Comparison of ENCODE assay signal across 23 mouse cellular contexts in genomic region chr3:136893596-136894402, GRCm38 (mm10).
DNase-seq lines count a peak whose midpoint lies in the region; ATAC-seq and TF ChIP-seq lines count a peak whose summit lies in the region.
"Had no signal": no experiment of that assay in that cellular context is flagged by ENCODE, and none has a peak within 500 bp of the region (broad histone marks: within the 10 kb centered on the region; RNA-seq: fewer than 3 reads in every experiment).

No protein-coding gene starts in this region.

- WGBS in forebrain, embryonic 10.5 days: 66% methylated on average over 18 of the region's 18 CpGs
- WGBS in forebrain, postnatal 0 days: 22% methylated on average over 18 of the region's 18 CpGs
- 25% methylated on average over 18 of the region's 18 CpGs for WGBS in midbrain, embryonic 13.5 days
- WGBS in lung, postnatal 0 days: 83% methylated on average over 18 of the region's 18 CpGs

- no peak for TF ChIP-seq EP300 in lung, postnatal 0 days (IDR thresholded peaks at IDR 0.05)

- peak overlapping the region; percentile 21; the same call in 1 of the 2 replicates for H3K4me2 ChIP-seq in forebrain, postnatal 0 days (ENCODE audit: low read depth)
- 0 out of 2 replicates have a peak overlapping the region, but pooled peaks have one; percentile 9 for H3K4me2 ChIP-seq in midbrain, embryonic 13.5 days (replicated peaks)
- no peak overlapping the region for H3K4me2 ChIP-seq in lung, postnatal 0 days (replicated peaks; ENCODE audit: low read depth, low read length)
- H3K4me2 ChIP-seq: heart, embryonic 15.5 days had no signal

- peak overlapping the region; percentile 62 for H3K27ac ChIP-seq in forebrain, embryonic 10.5 days
- H3K27ac ChIP-seq in forebrain, postnatal 0 days (ENCODE audit: low read depth, low read length): peak overlapping the region; percentile 42; the same call in 1 of the 2 replicates
- H3K27ac ChIP-seq in midbrain, embryonic 13.5 days: peak overlapping the region; percentile 37; the same call in 1 of the 2 replicates
- H3K27ac ChIP-seq in lung, postnatal 0 days (ENCODE audit: low read length): no peak overlapping the region
- H3K27ac ChIP-seq: embryonic facial prominence, embryonic 10.5 days; heart, embryonic 15.5 days; kidney, postnatal 0 days had no signal

- H3K4me3 ChIP-seq in forebrain, embryonic 10.5 days: no peak overlapping the region
- no peak overlapping the region for H3K4me3 ChIP-seq in forebrain, postnatal 0 days (ENCODE audit: low read depth, low read length)
- no peak overlapping the region for H3K4me3 ChIP-seq in midbrain, embryonic 13.5 days (replicated peaks)
- H3K4me3 ChIP-seq in lung, postnatal 0 days (ENCODE audit: low read depth, low read length): no peak overlapping the region
- H3K4me3 ChIP-seq: embryonic facial prominence, embryonic 10.5 days; heart, embryonic 15.5 days; megakaryocyte, embryonic 14.5 days; myocyte had no signal

- TF ChIP-seq CTCF in forebrain, postnatal 0 days (IDR thresholded peaks at IDR 0.05; ENCODE audit: low read depth): no peak
- TF ChIP-seq CTCF in lung, postnatal 0 days (IDR thresholded peaks at IDR 0.05): no peak

- no peaks in the 10 kb centered on the region for H3K27me3 ChIP-seq in forebrain, embryonic 10.5 days (ENCODE audit: poor library complexity, severe bottlenecking)
- H3K27me3 ChIP-seq in forebrain, postnatal 0 days (ENCODE audit: insufficient read depth, low read length): no peaks in the 10 kb centered on the region
- no peaks in the 10 kb centered on the region for H3K27me3 ChIP-seq in midbrain, embryonic 13.5 days
- no peaks in the 10 kb centered on the region for H3K27me3 ChIP-seq in lung, postnatal 0 days (replicated peaks; ENCODE audit: insufficient read depth, low read length)
- H3K27me3 ChIP-seq: heart, embryonic 15.5 days; megakaryocyte, embryonic 14.5 days had no signal

- H3K36me3 ChIP-seq in forebrain, embryonic 10.5 days (replicated peaks): peaks cover 12% of the 10 kb centered on the region
- 0 out of 2 replicates have a peak, but pooled peaks cover 2% of the 10 kb centered on the region for H3K36me3 ChIP-seq in forebrain, postnatal 0 days (ENCODE audit: insufficient read depth)
- peaks cover 16% of the 10 kb centered on the region for H3K36me3 ChIP-seq in midbrain, embryonic 13.5 days
- H3K36me3 ChIP-seq in lung, postnatal 0 days (ENCODE audit: insufficient read depth, low read length): peaks cover 5% of the 10 kb centered on the region; the same call in 1 of the 2 replicates

- DNase-seq in heart, adult 11 months: peak; percentile 12
- DNase-seq in heart, adult 18-20 months: no peak
- DNase-seq in forebrain, embryonic 10.5 days (ENCODE audit: extremely low spot score, low spot score): no peak
- DNase-seq in forebrain, postnatal 0 days: no peak
- no peak for DNase-seq in lung, postnatal 0 days (ENCODE audit: low spot score)
- no peak for DNase-seq in kidney, adult 18-20 months
- DNase-seq in embryo, embryonic 11 days: no peak
- DNase-seq: adrenal gland, adult 2 months; cerebellum, adult 11-12 months; cerebellum, postnatal 25 days; gastrocnemius, postnatal 10 days; heart, postnatal 4 days; left cerebral cortex, postnatal 4 days; liver; lung, postnatal 14 days; thymus, adult 18-20 months had no signal

- peak; percentile 73; the same call in 1 of the 2 replicates for ATAC-seq in forebrain, postnatal 0 days
- peak; percentile 58 for ATAC-seq in midbrain, embryonic 13.5 days
- ATAC-seq in lung, postnatal 0 days: no peak
- ATAC-seq: intestine, embryonic 16.5 days had no signal

- H3K9me3 ChIP-seq in forebrain, embryonic 10.5 days: no peaks in the 10 kb centered on the region
- H3K9me3 ChIP-seq in forebrain, postnatal 0 days (ENCODE audit: low read length): no peaks in the 10 kb centered on the region
- no peaks in the 10 kb centered on the region for H3K9me3 ChIP-seq in midbrain, embryonic 13.5 days
- H3K9me3 ChIP-seq in lung, postnatal 0 days (ENCODE audit: low read length): no peaks in the 10 kb centered on the region
- H3K9me3 ChIP-seq: embryonic facial prominence, embryonic 10.5 days; heart, embryonic 15.5 days; megakaryocyte, embryonic 14.5 days had no signal

- peaks cover 22% of the 10 kb centered on the region for H3K4me1 ChIP-seq in forebrain, embryonic 10.5 days
- H3K4me1 ChIP-seq in forebrain, postnatal 0 days (ENCODE audit: insufficient read depth): no peaks in the 10 kb centered on the region
- peaks cover 21% of the 10 kb centered on the region for H3K4me1 ChIP-seq in midbrain, embryonic 13.5 days (replicated peaks)
- no peaks in the 10 kb centered on the region for H3K4me1 ChIP-seq in lung, postnatal 0 days (ENCODE audit: insufficient read depth, low read depth, low read length)
- H3K4me1 ChIP-seq: embryonic facial prominence, embryonic 10.5 days; heart, embryonic 15.5 days had no signal

- H3K9ac ChIP-seq in forebrain, postnatal 0 days: no peak overlapping the region
- H3K9ac ChIP-seq in midbrain, embryonic 13.5 days (replicated peaks): peak overlapping the region; percentile 32; the same call in 1 of the 2 replicates
- H3K9ac ChIP-seq in lung, postnatal 0 days (replicated peaks; ENCODE audit: low read depth): no peak overlapping the region
- H3K9ac ChIP-seq: heart, embryonic 15.5 days had no signal
